Mouse (Mus musculus): ENCODE results near the gene Erbin. TPM values are rescaled to one million over a fixed set of nuclear protein-coding genes. Genes with fewer than 3 reads are reported as not detected.

The Erbin gene
- polyA plus RNA-seq, 1 experiment: 87.0 TPM

GRCm38 (mm10) chr13:103875823-103876514 lies 44.3 kb downstream of the Erbin start:
- no peak overlapping the region for H3K27ac ChIP-seq (ENCODE audit: insufficient read depth, low read depth, low read length)
- no peak overlapping the region for H3K4me3 ChIP-seq (ENCODE audit: insufficient read depth, low read length)
- TF ChIP-seq POLR2A (IDR thresholded peaks at IDR 0.05; ENCODE audit: borderline replicate concordance, low read depth, low read length) (no peak), CTCF (IDR thresholded peaks at IDR 0.05; ENCODE audit: low read depth, low read length) (no peak)
- H3K4me1 ChIP-seq (ENCODE audit: control insufficient read depth, insufficient read depth, low read length): peaks cover 8% of the 10 kb centered on the region

GRCm38 (mm10) chr13:103870786-103871185 lies 49.5 kb downstream of the Erbin start:
- no peak for TF ChIP-seq POLR2A (IDR thresholded peaks at IDR 0.05; ENCODE audit: borderline replicate concordance, low read depth, low read length)
- no peak for TF ChIP-seq CTCF (IDR thresholded peaks at IDR 0.05; ENCODE audit: low read depth, low read length)
- H3K4me3 ChIP-seq (ENCODE audit: insufficient read depth, low read length): no peak overlapping the region
- peaks cover 11% of the 10 kb centered on the region for H3K4me1 ChIP-seq (ENCODE audit: control insufficient read depth, insufficient read depth, low read length)
- no peak overlapping the region for H3K27ac ChIP-seq (ENCODE audit: insufficient read depth, low read depth, low read length)

- H3K4me3 ChIP-seq (ENCODE audit: insufficient read depth, low read length): no peak overlapping the region
- TF ChIP-seq POLR2A (IDR thresholded peaks at IDR 0.05; ENCODE audit: borderline replicate concordance, low read depth, low read length): no peak
- no peak for TF ChIP-seq CTCF (IDR thresholded peaks at IDR 0.05; ENCODE audit: low read depth, low read length)
- peaks cover 11% of the 10 kb centered on the region for H3K4me1 ChIP-seq (ENCODE audit: control insufficient read depth, insufficient read depth, low read length)
- H3K27ac ChIP-seq (ENCODE audit: insufficient read depth, low read depth, low read length): no peak overlapping the region
These were observed 50.2 kb downstream of the Erbin start for GRCm38 (mm10) chr13:103870117-103870516.

GRCm38 (mm10) chr13:103868875-103869274 lies 51.4 kb downstream of the Erbin start:
- Histone ChIP-seq H3K4me3 (ENCODE audit: insufficient read depth, low read length) (no peak overlapping the region), H3K27ac (ENCODE audit: insufficient read depth, low read depth, low read length) (no peak overlapping the region), H3K4me1 (ENCODE audit: control insufficient read depth, insufficient read depth, low read length) (peaks cover 9% of the 10 kb centered on the region)
- TF ChIP-seq POLR2A (IDR thresholded peaks at IDR 0.05; ENCODE audit: borderline replicate concordance, low read depth, low read length) (no peak), CTCF (IDR thresholded peaks at IDR 0.05; ENCODE audit: low read depth, low read length) (no peak)

GRCm38 (mm10) chr13:103862041-103862440 lies 58.3 kb downstream of the Erbin start:
- TF ChIP-seq CTCF (IDR thresholded peaks at IDR 0.05; ENCODE audit: low read depth, low read length): no peak
- TF ChIP-seq POLR2A (IDR thresholded peaks at IDR 0.05; ENCODE audit: borderline replicate concordance, low read depth, low read length): no peak
- H3K4me1 ChIP-seq (ENCODE audit: control insufficient read depth, insufficient read depth, low read length): no peaks in the 10 kb centered on the region

GRCm38 (mm10) chr13:103859041-103859440 lies 61.3 kb downstream of the Erbin start:
- TF ChIP-seq POLR2A (IDR thresholded peaks at IDR 0.05; ENCODE audit: borderline replicate concordance, low read depth, low read length): no peak
- no peak for TF ChIP-seq CTCF (IDR thresholded peaks at IDR 0.05; ENCODE audit: low read depth, low read length)
- no peaks in the 10 kb centered on the region for H3K4me1 ChIP-seq (ENCODE audit: control insufficient read depth, insufficient read depth, low read length)

More at GRCm38 (mm10) chr13:103862041-103862440, 58.3 kb downstream of the Erbin start:
- no peak overlapping the region for H3K4me3 ChIP-seq (ENCODE audit: insufficient read depth, low read length)
- H3K27ac ChIP-seq (ENCODE audit: insufficient read depth, low read depth, low read length): no peak overlapping the region

GRCm38 (mm10) chr13:103847614-103848013 lies 72.7 kb downstream of the Erbin start:
- peaks cover 14% of the 10 kb centered on the region for H3K4me1 ChIP-seq (ENCODE audit: control insufficient read depth, insufficient read depth, low read length)
- no peak overlapping the region for H3K4me3 ChIP-seq (ENCODE audit: insufficient read depth, low read length)
- no peak overlapping the region; the same call in 1 of the 2 replicates for H3K27ac ChIP-seq (ENCODE audit: insufficient read depth, low read depth, low read length)
- TF ChIP-seq CTCF (IDR thresholded peaks at IDR 0.05; ENCODE audit: low read depth, low read length): no peak
- TF ChIP-seq POLR2A (IDR thresholded peaks at IDR 0.05; ENCODE audit: borderline replicate concordance, low read depth, low read length): no peak

More at GRCm38 (mm10) chr13:103859041-103859440, 61.3 kb downstream of the Erbin start:
- H3K4me3 ChIP-seq (ENCODE audit: insufficient read depth, low read length): no peak overlapping the region
- H3K27ac ChIP-seq (ENCODE audit: insufficient read depth, low read depth, low read length): no peak overlapping the region

GRCm38 (mm10) chr13:103841287-103842201 lies 78.8 kb downstream of the Erbin start:
- no peak for TF ChIP-seq CTCF (IDR thresholded peaks at IDR 0.05; ENCODE audit: low read depth, low read length)
- TF ChIP-seq POLR2A (IDR thresholded peaks at IDR 0.05; ENCODE audit: borderline replicate concordance, low read depth, low read length): no peak
- peak overlapping the region; percentile 68 for H3K27ac ChIP-seq (ENCODE audit: insufficient read depth, low read depth, low read length)
- peaks cover 19% of the 10 kb centered on the region for H3K4me1 ChIP-seq (ENCODE audit: control insufficient read depth, insufficient read depth, low read length)
- H3K4me3 ChIP-seq (ENCODE audit: insufficient read depth, low read length): no peak overlapping the region

- no peak overlapping the region for H3K27ac ChIP-seq (ENCODE audit: insufficient read depth, low read depth, low read length)
- no peak overlapping the region for H3K4me3 ChIP-seq (ENCODE audit: insufficient read depth, low read length)
- peaks cover 19% of the 10 kb centered on the region for H3K4me1 ChIP-seq (ENCODE audit: control insufficient read depth, insufficient read depth, low read length)
- TF ChIP-seq CTCF (IDR thresholded peaks at IDR 0.05; ENCODE audit: low read depth, low read length): no peak
- no peak for TF ChIP-seq POLR2A (IDR thresholded peaks at IDR 0.05; ENCODE audit: borderline replicate concordance, low read depth, low read length)
These were observed 81.7 kb downstream of the Erbin start for GRCm38 (mm10) chr13:103838619-103839018.
